Mouse (Mus musculus): ENCODE measurements around the gene Olfr51.
"Not testable (repeated sequence)": the region's sequence is repeated elsewhere in the genome, so short reads cannot be mapped to it uniquely, and the experiment has no call there.

The Olfr51 gene

DNA sequence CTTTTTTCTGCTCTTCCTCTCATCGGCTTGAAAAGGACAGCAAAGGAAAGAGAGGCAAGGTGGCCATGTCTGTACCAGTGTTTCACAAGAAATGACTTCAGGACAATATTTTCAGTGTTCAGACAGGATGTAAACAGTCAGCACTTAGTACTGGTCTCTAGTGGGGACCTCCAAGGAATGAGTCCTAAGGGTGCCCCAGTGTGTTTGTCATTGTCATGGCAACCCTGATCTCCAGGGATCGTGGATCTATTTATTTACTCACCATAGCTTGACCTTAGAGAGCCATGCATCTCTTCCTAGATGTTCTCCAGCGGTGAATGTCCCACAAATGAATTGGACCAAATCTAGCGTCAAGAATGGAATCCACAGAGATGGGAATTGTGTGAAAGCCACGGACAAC is at the start of gene Olfr51:
Gene Olfr51, plus strand, starts transcription at position 301 of the 400 bp plus-strand sequence.
- no peak for DNase-seq (ENCODE audit: low read depth)

DNA sequence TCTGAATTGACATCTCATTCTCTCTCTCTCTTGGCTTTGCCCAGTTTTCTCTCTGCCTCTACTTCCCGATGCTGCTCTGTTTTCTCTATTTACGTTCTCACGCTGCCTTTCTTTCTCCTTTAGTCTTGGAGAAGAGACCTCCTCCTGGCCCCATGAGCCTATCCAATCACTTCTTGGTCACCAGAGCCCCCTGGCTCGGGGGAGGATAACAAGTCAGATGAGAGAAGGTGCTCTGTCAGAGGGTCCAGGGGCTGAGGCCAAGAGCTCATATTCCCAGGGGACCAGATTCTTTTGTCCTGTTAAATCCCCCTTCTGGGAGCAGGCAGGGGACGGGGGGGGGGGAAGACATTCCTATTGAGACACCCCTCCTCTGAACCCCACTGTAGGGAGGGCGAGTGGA is 49.7 kb upstream of the Olfr51 start, which contains the start of gene Prop1:
Gene Prop1, minus strand, starts transcription at position 101 of the 400 bp plus-strand sequence.
- DNase-seq (ENCODE audit: low read depth): no peak

DNA sequence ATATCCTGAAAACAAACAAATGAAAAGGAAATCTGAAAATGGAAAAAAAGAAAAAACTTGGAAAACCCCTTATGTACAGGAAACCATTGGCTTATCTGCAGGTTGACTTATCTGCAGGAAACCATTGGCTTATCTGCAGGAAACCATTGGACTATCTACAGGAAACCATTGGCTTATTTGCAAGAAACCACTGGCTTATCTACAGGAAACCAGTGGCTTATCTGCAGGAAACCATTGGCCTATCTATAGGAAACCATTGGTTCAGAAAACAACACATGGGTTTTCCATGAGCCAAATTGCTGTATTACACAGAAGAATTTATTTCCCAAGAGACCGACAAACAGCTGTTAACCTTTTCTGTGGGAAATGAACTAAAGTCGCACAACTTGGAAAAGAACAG is 38.5 kb upstream of the Olfr51 start:
- DNase-seq (ENCODE audit: low read depth): no peak

DNA sequence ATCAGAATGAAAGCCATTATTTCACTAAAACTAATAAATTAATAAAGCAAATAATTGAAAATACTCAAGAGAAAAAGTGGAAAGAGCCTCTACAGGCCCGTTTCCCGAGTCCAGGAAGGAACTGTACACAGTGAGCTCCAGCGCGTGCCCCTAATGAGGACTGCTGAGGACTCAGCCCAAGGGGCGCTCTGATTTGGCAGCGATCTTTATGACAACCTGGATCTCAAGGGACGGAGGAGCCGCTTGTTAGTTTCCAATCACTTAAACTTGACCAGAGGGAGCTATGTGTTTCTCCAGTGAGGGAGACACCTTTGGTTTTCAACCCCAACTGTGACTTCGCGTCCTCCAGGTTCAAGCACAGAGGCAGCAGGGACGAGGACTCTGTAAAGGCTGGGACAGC is 37.2 kb upstream of the Olfr51 start, which contains the start of gene Olfr1378:
Gene Olfr1378, plus strand, starts transcription at position 301 of the 400 bp plus-strand sequence.
- no peak for DNase-seq (ENCODE audit: low read depth)

DNA sequence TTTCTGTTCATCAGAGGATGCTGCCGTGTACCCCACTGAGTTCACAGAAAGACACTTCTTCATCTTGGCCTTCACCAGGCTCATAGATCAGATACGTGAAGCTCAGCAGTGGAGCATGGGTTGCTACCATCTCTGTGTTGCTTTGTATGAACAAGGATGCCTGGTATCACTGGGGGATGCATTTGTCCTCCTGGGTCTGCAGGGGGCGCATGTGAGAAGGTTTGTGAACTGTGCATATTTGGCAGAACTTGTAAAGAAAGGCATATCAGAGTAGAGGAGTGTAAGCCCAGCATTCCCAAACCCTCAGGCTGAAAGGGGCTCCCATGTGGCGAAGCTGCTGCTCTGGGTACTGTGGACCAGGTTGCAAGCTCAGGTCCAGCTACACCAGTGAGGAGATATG is 26.2 kb upstream of the Olfr51 start:
- DNase-seq (ENCODE audit: low read depth): peak; percentile 2

DNA sequence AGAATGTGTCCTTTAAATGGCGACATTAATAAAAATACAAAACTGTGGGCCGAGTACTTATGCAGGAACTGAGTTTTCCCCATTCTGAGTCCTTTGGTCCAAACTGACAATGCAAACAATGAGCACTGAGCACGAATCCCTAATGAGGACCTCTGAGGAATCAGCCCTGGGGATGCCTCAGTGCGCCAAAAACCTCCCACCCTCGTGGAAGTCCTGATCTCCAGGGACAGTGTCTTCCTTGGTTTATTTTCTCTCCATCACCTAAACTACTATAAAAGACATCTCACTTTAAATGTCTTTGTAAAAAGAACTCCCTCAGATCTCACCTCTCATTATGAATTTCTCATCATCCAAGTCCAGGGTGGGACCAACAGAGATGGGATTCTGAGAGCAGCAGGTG is 21.7 kb upstream of the Olfr51 start, which contains the start of gene Olfr1377:
Gene Olfr1377, plus strand, starts transcription at position 301 of the 400 bp plus-strand sequence.
- DNase-seq (ENCODE audit: low read depth): no peak

DNA sequence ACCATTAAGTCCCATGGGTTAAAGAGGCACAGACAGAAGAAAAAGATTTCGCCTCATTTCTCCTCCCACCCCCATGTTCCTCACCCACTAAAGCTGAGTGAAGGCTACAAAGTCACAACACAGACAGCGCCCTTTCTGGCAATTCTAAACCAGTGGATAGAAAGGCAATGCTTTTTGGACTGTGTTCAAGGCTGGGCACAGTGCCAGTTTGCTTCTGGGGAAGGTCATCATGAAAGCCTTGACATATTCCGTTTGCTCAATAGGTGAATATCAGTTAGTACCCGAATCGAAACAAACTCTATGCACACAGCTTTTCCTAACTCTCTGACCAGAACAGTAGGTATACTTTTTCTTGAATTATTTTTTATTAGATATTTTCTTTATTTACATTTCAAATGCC is 8.4 kb downstream of the Olfr51 start:
- DNase-seq (ENCODE audit: low read depth): no peak

DNA sequence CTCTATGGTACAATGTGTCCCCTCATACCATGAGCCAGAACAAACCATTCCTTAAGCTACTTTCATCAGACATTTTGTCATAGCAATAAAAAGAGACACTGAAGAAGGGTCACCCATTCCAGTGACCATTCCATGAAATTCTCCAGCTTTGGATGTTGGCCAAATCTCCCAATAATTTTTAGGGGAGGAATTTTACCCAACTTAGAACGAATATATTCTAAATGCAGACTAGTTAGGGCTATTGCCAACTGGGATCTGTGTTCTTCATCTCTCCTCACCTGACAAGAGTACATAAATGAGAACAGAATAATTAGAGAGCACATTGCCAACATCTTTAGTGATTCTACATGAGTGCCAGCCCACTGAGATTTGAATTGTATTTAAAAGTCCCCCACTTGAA is 10.5 kb downstream of the Olfr51 start, which contains the start of gene Olfr54:
Gene Olfr54, plus strand, starts transcription at position 301 of the 400 bp plus-strand sequence.
- no peak for DNase-seq (ENCODE audit: low read depth)

DNA sequence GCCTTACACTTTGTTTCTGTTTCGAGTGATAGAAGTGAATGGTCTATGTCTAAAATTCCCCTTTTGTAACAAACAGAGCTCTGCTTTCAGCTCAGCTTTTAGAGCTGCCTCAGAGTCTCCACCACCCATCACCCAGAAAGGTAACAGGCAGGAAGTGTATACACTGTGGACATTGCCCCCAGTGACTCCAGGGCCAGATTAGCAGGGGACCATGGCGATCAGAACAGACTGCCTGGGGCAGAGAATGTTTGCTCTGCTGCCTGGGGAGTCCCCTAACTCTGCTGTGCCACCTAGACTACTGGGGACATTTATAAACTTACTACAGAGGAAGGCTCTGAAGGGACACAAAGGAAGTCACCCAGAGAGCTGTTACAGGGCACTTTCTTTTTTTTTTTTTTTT is 12.9 kb downstream of the Olfr51 start:
- no peak for DNase-seq (ENCODE audit: low read depth)

DNA sequence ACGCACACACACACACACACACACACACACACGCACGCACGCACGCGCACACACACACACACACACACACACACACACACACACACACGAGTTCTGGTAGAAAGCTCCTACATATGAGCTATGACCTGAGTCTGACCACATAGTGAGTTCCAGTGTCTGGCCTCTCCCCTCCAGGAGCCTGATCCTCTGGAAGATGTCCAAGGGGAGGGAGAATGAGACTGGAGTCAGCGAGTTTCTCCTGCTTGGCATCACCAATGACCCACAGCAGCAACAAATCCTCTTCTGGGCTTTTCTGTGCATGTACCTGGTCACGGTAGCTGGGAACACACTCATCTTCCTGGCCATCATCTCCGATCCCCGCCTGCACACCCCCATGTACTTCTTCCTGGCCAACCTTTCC is 23.4 kb downstream of the Olfr51 start:
- DNase-seq (ENCODE audit: low read depth): not testable (repeated sequence)

DNA sequence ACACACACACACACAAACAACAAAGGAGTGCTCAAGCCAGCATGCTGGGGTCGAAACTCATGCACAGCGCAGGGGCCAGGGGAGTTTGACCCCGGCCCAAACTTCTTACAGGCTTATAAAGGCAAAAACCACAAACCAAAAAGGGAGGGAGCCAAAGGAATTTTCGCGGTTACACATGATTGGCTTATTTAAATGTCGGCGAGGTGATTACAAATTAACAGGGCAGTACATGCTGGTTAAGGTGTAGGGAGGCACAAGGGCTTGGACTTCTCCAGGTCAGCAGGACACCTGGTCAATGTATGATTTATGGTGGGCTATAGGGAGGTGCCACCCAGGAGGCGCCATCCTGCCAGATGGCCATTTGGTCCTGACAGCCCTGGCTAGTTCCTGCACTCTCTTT is 26.0 kb downstream of the Olfr51 start:
- not testable (repeated sequence) for DNase-seq (ENCODE audit: low read depth)

DNA sequence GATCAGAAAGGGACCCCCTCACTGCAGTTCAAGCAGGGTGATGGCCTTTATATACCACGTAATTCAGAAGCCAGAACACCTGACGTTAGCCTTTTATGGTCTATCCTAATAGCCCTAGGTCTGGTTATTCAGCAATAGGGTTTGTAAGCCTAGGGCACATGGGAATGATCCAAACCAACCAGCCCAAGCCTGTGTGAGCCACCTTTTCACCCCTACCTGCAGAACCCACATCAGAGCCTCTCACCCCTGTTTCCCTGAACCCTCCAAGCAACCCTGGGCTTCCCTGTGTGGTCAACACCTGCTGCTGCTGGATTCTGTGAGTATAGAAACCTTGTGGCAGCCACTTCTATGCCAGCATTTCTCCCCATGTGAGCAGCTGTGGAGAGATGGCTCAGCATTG is 26.8 kb downstream of the Olfr51 start:
- DNase-seq (ENCODE audit: low read depth): no peak

DNA sequence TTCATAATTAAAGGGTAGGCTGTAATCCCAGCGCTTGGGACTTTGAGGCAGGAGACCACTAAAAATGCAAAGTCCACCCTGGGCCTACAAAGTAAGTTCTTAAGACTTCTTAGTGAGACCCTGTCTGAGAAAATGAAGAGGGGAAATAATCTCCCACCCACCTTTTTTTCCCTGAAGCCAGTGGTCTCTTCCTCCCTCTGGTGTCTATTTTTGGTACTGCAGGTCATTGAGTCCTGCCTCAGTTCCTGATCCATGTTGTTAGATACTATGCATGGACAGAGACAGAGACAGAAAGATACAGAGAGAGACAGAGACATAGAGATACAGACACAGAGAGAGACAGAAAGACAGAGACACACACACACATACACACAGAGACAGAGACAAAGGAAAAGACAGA is 29.5 kb downstream of the Olfr51 start:
- peak; percentile 54 for DNase-seq (ENCODE audit: low read depth)

DNA sequence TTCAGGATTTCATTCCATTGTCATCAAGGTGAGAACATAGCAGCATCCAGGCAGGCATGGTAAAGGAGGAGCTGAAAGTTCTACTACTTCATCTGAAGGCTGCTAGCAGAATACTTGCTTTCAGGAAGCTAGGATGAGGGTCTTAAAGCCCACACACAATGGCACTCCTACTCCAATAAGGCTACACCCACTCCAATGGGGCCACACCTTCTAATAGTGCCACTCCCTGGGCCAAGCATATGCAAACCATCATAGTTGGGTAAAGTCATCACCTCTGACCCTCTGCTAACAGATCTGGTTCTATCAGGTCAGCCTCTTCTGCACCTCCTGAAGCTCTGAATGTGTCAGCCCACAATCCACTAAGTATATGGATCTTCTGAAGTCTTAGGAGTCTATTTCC is 30.7 kb downstream of the Olfr51 start:
- not testable (repeated sequence) for DNase-seq (ENCODE audit: low read depth)

DNA sequence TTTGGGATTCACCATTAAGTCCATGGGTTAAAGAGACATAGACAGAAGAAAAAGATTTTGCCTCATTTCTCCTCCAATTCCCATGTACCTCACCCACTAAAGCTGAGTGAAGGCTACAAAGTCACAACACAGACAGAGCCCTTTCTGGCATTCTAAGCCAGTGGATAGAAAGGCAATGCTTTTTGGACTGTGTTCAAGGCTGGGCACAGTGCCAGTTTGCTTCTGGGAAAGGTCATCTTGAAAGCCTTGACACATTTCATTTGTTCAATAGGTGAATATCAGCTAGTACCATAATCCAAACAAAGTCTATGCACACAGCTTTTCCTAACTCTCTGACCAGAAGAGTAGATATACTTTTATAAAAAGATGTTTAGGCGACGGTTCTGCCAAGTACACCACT is 32.6 kb downstream of the Olfr51 start:
- no peak for DNase-seq (ENCODE audit: low read depth)

DNA sequence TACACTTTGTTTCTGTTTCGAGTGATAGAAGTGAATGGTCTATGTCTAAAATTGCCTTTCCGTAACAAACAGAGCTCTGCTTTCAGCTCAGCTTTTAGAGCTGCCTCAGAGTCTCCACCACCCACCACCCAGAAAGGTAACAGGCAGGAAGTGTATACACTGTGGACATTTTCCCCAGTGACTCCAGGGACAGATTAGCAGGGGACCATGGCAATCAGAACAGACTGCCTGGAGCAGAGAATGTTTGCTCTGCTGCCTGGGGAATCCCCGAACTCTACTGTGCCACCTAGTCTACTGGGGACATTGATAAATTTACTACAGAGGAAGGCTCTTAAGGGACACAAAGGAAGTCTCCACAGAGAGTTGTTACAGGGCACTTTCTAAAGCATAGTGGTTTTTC is 41.4 kb downstream of the Olfr51 start:
- DNase-seq (ENCODE audit: low read depth): not testable (repeated sequence)

DNA sequence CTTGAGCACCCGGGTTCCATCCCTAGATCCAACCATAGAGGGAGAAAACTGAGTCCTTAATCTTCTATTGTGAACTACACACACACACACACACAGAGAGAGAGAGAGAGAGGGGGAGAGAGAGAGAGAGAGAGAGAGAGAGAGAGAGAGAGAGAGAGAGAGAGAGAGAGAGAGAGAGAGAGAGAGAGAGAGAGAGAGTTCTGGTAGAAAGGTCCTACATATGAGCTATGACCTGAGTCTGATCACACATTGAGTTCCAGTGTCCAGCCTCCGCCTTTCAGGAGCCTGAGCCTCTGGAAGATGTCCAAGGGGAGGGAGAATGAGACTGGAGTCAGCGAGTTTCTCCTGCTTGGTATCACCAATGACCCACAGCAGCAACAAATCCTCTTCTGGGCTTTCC is 44.4 kb downstream of the Olfr51 start, which contains the start of gene Olfr1375:
Gene Olfr1375, plus strand, starts transcription at position 301 of the 400 bp plus-strand sequence.
- DNase-seq (ENCODE audit: low read depth): not testable (repeated sequence)

DNA sequence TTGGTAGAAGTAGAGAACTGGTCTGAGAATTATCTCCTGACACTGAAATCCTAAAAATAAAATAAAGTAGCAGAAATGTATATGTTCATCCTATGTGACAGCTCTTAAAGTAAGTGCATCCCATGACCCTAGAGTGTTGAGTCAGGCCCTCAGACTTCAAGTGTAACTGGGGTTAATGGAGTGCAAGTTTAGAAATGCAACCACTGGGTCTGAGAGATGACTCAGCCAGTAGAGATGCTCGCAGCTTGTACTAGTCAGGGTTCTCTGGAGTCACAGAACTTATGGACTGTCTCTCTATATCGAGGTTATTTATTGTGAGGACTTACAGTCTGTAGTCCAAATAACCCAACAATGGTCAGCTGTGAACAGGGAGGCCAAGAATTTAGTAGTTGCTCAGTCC is 48.3 kb downstream of the Olfr51 start:
- DNase-seq (ENCODE audit: low read depth): no peak

DNA sequence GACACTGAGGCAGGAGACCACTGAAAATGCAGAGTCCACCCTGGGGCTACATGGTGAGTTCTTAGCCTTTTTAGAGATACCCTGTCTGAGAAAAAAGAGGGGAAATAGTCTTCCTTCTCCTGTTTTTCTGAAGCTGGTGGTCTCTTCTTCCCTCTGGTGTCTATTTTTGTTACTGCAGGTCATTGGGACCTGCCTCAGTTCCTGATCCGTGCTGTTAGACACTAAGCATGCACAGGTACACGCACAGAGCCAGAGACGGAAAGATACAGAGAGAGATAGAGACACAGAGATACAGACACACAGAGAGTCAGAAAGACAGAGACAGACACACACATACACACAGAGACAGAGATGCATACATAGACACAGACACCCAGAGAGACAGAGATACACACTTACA is 49.8 kb downstream of the Olfr51 start:
- no peak for DNase-seq (ENCODE audit: low read depth)

DNA sequence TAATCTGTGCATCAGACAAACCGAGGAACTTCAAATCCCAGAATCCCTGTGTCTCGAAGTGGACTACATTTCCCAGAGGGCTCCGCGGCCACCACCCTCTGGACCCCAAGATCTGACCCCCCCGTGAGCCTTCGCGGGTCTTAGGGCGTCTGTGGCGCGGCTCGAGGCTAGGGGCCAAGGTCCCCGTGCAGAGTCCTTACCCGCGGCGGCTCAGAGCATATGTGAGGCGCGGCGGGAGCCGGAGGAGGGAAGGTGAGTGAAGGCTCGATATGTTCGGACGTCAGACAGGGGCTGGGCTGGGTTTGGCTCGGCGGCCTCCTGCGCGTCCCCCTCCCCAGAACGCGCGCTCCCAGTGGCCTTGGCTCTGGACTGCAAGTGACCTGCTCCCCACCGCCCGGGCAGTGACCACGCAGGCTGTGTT is 55.8 kb downstream of the Olfr51 start, which contains the start of gene Zfp354a:
Gene Zfp354a, plus strand, starts transcription at position 107 of the 421 bp plus-strand sequence.
- no peak for DNase-seq (ENCODE audit: low read depth)
